Mouse (Mus musculus) hindbrain, embryonic 10.5 days (tissue): ENCODE measurements around the gene Phyhipl. TPM values are rescaled to one million over a fixed set of nuclear protein-coding genes. Genes with fewer than 3 reads are reported as not detected.
A peak's percentile ranks its signal among the peaks of the same experiment; 100 is the strongest.

Experiments used
- DNase-seq: peaks from one replicate; pipeline ENCODE4 v3.0.0-alpha.2; 2017; ENCODE audit warnings: low spot score
- H3K27ac ChIP-seq: fragments of 300-500 bp; sonication (generic); 2 replicates; pipeline ENCODE4 v1.5.1; 2016; ENCODE audit warnings: mild to moderate bottlenecking, moderate library complexity
- H3K27me3 ChIP-seq: fragments of 300-500 bp; sonication (generic); 2 replicates; pipeline ENCODE4 v1.6.1; 2016; ENCODE audit warnings: mild to moderate bottlenecking; ENCODE audit not compliant: poor library complexity, insufficient read depth, severe bottlenecking
- H3K36me3 ChIP-seq: fragments of 300-500 bp; sonication (generic); 2 replicates; pipeline ENCODE4 v1.6.1; 2016; ENCODE audit warnings: mild to moderate bottlenecking, moderate library complexity
- H3K4me1 ChIP-seq: fragments of 300-500 bp; sonication (generic); replicated peaks from 2 replicates; pipeline ENCODE4 v1.6.1; 2016; ENCODE audit warnings: mild to moderate bottlenecking
- H3K4me3 ChIP-seq: fragments of 300-500 bp; sonication (generic); 2 replicates; pipeline ENCODE4 v1.5.1; 2016; ENCODE audit warnings: mild to moderate bottlenecking, moderate library complexity
- H3K9me3 ChIP-seq: fragments of 300-500 bp; sonication (generic); 2 replicates; pipeline ENCODE4 v1.6.1; 2016; ENCODE audit warnings: mild to moderate bottlenecking, moderate library complexity
- WGBS: fragments of 180-500 bp; shearing (Covaris S2); methylation state at CpG from one replicate; pipeline ENCODE4 v1.1.7; 2016; 5-methylcytosine and 5-hydroxymethylcytosine counted together
- polyA plus RNA-seq: library from polyadenylated mRNA; unstranded; fragments of >200 nt; fragmentation: Nextera tagmentation; extraction: Ambion mirVana; gene quantifications from 2 replicates; pipeline ENCODE4 v1.2.1, GENCODE M21; 2016

The Phyhipl gene
- polyA plus RNA-seq, 1 experiment from 2014 or later, result 111 TPM

DNA sequence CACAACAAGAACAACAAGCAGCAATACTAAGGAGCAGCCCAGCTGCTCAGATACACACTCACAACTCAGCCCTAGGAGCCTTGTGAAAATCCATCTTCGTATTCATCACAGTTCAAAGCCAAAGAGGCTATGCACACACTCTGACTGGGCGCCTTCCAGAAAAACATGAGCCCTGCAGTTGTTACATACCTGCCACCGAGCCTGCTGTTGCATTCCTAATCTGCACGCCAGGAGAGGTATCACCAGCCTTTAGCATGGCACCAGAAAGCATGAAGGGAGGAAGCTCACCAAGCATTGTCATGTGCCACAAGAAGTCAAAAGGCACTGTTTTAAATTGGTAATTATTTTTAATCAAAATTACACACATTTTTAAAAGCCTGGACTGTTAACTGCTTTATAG lies 1.1 kb downstream of the Phyhipl start:
- Histone ChIP-seq H3K4me1 (peaks cover 36% of the 10 kb centered on the region), H3K4me3 (no peak overlapping the region), H3K27me3 (0 out of 2 replicates have a peak, but pooled peaks cover 5% of the 10 kb centered on the region), H3K9me3 (no peaks in the 10 kb centered on the region), H3K36me3 (no peaks in the 10 kb centered on the region), H3K27ac (no peak overlapping the region)
- WGBS, result 83% methylated on average over 4 of the region's 4 CpGs
- DNase-seq, result no peak

DNA sequence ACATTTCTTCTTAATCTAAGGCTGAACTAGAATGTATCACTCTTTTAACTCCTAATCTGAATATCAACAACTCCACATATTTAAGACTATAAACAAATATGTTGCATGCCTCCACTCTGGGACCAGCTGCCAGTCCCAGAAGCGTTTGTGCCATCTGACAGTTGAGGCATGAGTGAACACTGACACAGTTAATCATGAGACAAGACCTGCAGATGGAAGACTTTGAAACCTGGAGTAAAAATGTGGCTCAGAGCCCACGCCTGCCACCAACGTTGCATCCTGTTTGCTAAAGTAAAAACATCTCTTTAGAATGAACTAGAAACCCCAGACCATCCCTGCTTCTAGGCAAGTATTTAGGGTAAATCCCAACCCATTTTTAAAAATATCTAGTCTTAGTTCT lies 1.6 kb downstream of the Phyhipl start:
- Histone ChIP-seq H3K36me3 (no peaks in the 10 kb centered on the region), H3K27me3 (0 out of 2 replicates have a peak, but pooled peaks cover 5% of the 10 kb centered on the region), H3K9me3 (no peaks in the 10 kb centered on the region), H3K27ac (no peak overlapping the region), H3K4me3 (no peak overlapping the region), H3K4me1 (peaks cover 36% of the 10 kb centered on the region)
- 75% methylated on average over 3 of the region's 3 CpGs for WGBS
- DNase-seq, result no peak

DNA sequence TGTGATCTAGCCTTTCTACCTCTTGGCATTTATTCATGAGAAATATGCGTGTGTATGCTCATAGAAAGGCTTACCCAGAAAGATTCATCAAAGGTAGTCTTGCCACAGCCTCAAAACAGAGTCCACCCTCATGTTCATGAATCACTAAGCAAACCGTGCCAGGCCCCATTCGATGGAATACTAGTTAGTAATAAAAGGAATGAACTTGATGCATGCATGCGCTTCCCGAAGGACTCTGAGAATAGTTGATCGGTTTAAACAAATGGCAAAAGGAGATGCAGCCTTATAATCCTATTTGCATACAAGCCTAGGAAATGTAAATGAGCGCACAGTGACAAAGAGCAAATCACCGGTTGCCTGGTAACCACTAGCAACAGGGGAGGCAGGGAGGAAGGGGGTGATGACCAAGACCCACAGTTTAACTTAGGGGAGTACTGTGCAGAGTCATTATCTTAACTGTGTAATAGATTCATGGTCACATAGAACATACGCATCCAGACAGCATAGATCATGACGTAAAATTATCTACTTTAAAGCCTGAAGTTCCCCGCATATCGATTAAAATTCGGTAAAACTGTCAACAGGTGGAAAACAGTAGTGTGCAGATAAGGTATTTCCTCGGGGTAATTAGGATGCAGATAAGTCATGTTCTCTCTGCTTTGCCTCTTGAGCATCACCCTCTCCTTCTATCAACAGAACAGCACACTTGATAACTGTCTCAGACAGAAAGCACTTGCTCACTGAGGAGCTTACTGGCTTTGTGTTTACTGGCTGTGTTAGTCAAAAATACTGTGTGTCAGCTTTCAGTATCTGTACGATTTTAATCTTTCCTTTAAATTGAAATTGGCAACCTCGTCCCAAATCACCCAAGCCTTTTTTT lies 3.8 kb downstream of the Phyhipl start:
- DNase-seq, result peak; percentile 26
- H3K27me3 ChIP-seq, result 0 out of 2 replicates have a peak, but pooled peaks cover 5% of the 10 kb centered on the region
- no peaks in the 10 kb centered on the region for H3K36me3 ChIP-seq
- no peaks in the 10 kb centered on the region for H3K9me3 ChIP-seq
- 46% methylated on average over 16 of the region's 16 CpGs for WGBS
- H3K4me3 ChIP-seq, result no peak overlapping the region
- peaks cover 36% of the 10 kb centered on the region for H3K4me1 ChIP-seq
- H3K27ac ChIP-seq, result no peak overlapping the region

DNA sequence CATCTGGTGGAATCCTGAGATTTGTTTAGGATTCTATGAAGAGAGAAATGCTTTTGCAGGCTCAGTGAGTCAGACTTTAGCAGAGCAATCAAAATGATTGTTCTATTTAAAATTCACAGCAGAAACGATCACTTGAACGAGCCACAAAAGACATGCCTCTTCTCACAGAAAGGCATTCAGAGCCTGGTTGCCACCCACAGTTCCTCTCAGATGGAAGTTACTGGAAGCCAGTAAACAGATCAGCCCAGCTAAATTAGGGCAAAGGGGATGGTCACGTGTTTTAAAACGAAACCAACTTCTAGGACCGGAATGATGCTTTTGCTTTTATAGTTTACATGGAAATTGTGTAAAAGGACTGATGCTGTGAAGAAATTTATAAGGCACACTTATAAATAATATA lies 6.9 kb downstream of the Phyhipl start:
- DNase-seq, result no peak
- WGBS, result 73% methylated on average over 5 of the region's 5 CpGs
- Histone ChIP-seq H3K4me1 (peaks cover 10% of the 10 kb centered on the region), H3K27ac (no peak overlapping the region), H3K36me3 (no peaks in the 10 kb centered on the region), H3K4me3 (no peak overlapping the region), H3K9me3 (no peaks in the 10 kb centered on the region), H3K27me3 (0 out of 2 replicates have a peak, but pooled peaks cover 5% of the 10 kb centered on the region)

DNA sequence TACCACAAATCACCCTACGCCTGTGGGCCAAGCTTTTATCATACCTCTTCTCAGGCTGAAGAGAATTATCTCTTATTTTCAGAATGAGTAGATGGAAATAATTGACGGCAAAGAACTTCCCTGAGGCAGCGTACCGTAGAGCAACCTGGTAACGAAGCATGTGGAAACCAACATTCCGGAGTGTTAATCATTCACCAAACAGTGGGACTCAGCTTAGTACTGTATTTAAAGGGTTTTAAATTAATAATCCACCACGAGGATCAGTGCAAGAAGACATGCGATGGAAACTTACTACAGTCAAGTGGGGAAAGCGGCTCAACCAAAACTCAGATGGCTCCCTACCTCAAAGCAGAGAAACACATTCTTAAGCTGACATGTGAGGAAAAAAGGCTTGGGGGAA lies 12.6 kb downstream of the Phyhipl start:
- peaks cover 25% of the 10 kb centered on the region for H3K4me1 ChIP-seq
- no peaks in the 10 kb centered on the region for H3K27me3 ChIP-seq
- H3K9me3 ChIP-seq, result no peaks in the 10 kb centered on the region
- no peaks in the 10 kb centered on the region for H3K36me3 ChIP-seq
- no peak overlapping the region for H3K4me3 ChIP-seq
- no peak overlapping the region for H3K27ac ChIP-seq
- DNase-seq, result no peak
- 87% methylated on average over 9 of the region's 9 CpGs for whole genome bisulfite sequencing

DNA sequence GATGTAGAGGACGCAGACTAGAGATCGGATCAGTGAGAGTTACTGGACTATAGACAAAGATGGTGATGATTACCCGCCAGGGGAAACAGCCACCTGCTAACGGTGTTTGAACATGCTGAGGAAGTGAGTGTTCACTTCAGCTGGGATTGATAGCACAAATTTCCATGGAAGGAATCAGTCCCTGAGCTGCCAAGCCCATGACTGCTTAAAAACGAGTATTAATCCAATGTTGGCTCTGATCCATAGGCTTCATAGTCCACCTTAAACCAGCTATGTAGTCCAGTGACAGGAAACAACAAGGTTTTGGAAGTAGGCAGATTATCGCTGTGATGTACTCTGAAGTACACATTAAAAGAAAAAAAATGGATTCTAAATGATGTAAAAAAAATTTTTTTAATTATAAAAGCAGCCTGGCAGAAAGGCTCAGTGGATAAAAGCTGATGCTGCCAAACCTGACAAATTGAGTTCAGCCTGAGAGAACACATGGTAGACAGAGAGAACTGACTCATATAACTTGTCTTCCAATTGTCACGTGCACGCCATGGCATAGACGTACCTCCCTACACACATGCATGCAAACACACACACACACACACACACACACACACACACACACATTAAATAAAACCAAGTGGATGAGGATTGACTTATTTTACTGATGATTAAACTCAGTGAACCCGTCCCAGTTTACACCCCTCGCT lies 14.7 kb downstream of the Phyhipl start:
- Histone ChIP-seq H3K9me3 (no peaks in the 10 kb centered on the region), H3K27ac (peak overlapping the region; percentile 74), H3K27me3 (no peaks in the 10 kb centered on the region), H3K36me3 (no peaks in the 10 kb centered on the region), H3K4me3 (no peak overlapping the region), H3K4me1 (peaks cover 38% of the 10 kb centered on the region)
- WGBS, result 84% methylated on average over 11 of the region's 11 CpGs
- no peak for DNase-seq

DNA sequence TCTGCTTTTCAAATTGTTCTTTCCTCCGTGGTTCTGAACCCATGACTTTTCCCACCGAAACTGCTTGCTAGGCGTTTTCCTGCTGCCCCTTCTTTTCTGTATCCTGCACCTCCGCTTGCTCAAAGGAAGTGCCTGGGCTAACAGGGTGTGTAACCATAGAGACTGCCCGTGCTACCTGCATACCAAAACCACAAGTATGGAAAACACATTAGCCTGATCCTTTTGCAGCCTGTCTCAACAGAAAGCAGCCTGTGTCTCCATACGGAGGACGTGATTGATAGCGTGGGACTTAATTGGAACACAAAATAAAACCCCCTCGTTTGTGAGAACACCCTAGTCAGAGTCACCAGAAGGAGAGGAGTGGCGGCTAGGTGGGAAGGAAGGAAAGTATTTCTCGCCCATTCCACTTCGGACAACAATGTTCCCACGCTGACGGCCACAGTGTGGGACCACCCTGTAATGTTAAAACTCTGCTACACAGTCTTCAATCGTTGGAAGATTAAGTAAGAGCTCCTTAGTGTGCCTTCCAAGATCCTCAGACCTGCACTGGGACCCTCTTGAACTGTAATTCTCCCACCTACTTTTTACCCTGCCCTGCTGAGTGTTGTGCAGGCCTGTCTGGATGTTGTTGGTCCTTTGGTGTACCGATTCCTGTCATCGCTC lies 15.6 kb downstream of the Phyhipl start:
- Histone ChIP-seq H3K36me3 (no peaks in the 10 kb centered on the region), H3K27me3 (no peaks in the 10 kb centered on the region), H3K4me3 (no peak overlapping the region), H3K27ac (peak overlapping the region; percentile 74), H3K4me1 (peaks cover 38% of the 10 kb centered on the region), H3K9me3 (no peaks in the 10 kb centered on the region)
- WGBS, result 56% methylated on average over 17 of the region's 17 CpGs
- peak; percentile 32 for DNase-seq

DNA sequence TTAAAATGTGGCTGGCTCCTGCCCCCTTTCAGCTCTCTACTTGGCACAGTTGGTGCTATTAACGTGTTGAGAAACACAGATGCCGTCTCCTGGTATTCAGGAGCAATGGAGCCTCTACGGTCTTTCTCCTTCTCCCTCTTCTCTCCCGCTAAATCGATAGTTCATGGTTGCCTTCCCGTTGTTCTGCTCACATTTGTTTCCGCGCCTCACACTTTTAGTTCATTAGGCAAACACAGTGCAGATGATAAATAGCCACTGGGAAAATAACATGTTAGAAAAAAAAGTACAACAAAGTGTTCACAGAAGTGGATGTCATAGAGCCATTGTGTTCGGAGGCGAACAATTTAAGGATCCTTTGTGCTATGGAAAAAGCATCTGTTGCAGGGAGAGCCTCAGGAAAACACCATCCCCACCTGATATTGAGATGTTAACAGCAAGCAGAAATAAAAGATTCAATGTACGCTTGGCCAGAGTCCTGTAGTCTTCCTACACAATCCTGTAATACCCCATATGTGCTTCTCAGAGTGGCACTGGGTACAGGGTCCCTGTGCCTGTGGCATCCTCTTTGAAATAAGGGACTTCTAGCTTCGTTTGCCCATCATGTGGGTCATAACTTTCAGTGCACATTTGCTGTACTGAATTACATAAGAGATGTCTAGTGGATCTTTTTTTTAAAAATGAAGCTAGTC lies 18.0 kb downstream of the Phyhipl start:
- Histone ChIP-seq H3K27me3 (no peaks in the 10 kb centered on the region), H3K4me1 (peaks cover 38% of the 10 kb centered on the region), H3K27ac (peak overlapping the region; percentile 69), H3K36me3 (no peaks in the 10 kb centered on the region), H3K4me3 (no peak overlapping the region), H3K9me3 (no peaks in the 10 kb centered on the region)
- peak; percentile 23 for DNase-seq
- WGBS, result 56% methylated on average over 12 of the region's 12 CpGs

DNA sequence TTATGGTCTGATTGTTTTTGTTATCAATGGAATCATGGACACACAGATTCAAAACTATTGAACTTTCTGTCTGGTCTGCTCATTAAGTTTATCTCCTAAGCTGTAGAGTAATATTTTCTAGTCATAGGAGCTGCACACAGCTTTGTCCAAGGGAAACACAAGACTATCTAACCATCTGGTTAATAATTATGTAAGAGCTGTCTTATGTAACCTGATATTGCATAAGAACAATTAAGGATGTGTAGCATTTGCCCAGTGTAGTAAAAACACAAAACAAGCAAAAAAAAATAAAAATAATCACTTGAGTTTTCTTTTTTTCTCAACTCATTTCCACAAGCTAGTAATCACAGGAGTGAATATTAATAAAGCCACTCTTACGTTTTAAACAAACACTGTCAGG lies 20.5 kb downstream of the Phyhipl start:
- DNase-seq, result no peak
- Histone ChIP-seq H3K27ac (no peak overlapping the region), H3K4me1 (peaks cover 35% of the 10 kb centered on the region), H3K36me3 (no peaks in the 10 kb centered on the region), H3K27me3 (no peaks in the 10 kb centered on the region), H3K9me3 (no peaks in the 10 kb centered on the region), H3K4me3 (no peak overlapping the region)
- WGBS, result 81% methylated on average over 1 of the region's 1 CpGs

DNA sequence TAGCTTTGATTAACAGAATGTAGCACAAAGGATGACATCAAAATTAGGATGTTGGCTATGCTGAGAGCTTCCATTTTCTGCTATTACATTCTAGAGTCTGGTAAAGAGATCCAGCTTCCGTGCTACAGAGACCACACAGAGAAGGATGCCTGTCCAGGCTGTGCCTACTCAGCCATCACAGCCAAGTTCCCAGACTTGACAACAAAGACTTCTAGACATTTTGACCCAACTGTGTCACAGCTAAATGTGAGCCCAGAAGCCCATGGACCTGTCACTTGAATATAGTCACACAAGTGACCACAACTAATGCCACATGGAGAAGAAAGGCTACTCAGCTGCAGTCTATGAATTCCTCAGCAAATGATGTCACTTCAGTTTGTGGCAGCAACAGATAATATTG lies 24.6 kb downstream of the Phyhipl start:
- Histone ChIP-seq H3K36me3 (no peaks in the 10 kb centered on the region), H3K4me3 (no peak overlapping the region), H3K4me1 (no peaks in the 10 kb centered on the region), H3K27ac (no peak overlapping the region), H3K27me3 (no peaks in the 10 kb centered on the region), H3K9me3 (no peaks in the 10 kb centered on the region)
- WGBS, result 72% methylated on average over 1 of the region's 1 CpGs
- no peak for DNase-seq

DNA sequence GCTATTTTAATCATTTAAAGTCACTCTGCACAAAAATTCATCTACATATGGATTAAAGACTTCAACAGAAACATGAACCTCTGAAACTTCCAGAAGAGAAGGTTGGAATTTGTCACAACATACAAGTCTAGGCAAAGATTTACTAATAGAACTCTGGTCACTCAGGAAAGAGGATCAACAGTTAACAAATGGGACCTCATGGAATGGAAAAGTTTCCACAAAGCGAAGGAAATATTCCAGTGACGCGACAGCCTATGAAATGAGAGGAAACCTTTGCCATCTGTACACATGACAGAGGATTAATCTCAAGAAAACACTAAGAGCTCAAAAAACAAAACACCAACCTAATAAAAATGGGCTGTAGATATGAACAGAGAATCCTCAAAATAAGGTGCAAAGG lies 32.3 kb downstream of the Phyhipl start:
- DNase-seq, result no peak
- Histone ChIP-seq H3K4me1 (no peaks in the 10 kb centered on the region), H3K27ac (no peak overlapping the region), H3K36me3 (no peaks in the 10 kb centered on the region), H3K4me3 (no peak overlapping the region), H3K9me3 (no peaks in the 10 kb centered on the region), H3K27me3 (no peaks in the 10 kb centered on the region)
- WGBS, result 97% methylated on average over 3 of the region's 3 CpGs

DNA sequence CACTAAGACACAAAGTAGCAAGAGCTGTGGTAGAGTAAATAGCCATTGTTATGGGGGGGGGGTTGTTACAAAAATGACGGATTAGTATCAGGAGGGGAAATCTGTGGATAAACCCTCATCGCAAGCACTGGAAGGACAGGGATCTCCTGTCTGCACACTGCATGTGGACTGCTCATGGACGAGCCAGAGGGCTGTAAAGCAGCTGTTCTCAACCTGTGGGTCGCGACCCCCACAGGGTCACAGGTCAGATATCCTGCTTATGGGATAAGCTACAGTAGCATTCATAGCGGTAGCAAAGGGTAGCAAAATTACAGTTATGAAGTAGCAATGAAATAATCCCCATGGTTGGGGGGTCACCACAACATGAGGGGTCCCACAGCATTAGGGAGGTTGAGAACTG lies 39.4 kb downstream of the Phyhipl start:
- H3K4me1 ChIP-seq, result no peaks in the 10 kb centered on the region
- H3K4me3 ChIP-seq, result no peak overlapping the region
- 85% methylated on average over 6 of the region's 6 CpGs for WGBS

More for the DNA sequence above, 39.4 kb downstream of the Phyhipl start:
- Histone ChIP-seq H3K36me3 (no peaks in the 10 kb centered on the region), H3K9me3 (no peaks in the 10 kb centered on the region), H3K27me3 (no peaks in the 10 kb centered on the region), H3K27ac (no peak overlapping the region)
- no peak for DNase-seq
